Mouse (Mus musculus) heart, postnatal 0 days (tissue): ENCODE data around the gene Pgp. TPM values are rescaled to one million over a fixed set of nuclear protein-coding genes. Genes with fewer than 3 reads are reported as not detected.
"Not testable (repeated sequence)": the region's sequence is repeated elsewhere in the genome, so short reads cannot be mapped to it uniquely, and the experiment has no call there.

ENCODE experiments used
- ATAC-seq: fragments of 200-750 bp; cut with Nextera tagmentation; 2 replicates; pipeline ENCODE4 v1.8.0; 2017; ENCODE audit warnings: low read depth, moderate number of reproducible peaks, moderate library complexity; ENCODE audit not compliant: insufficient read depth
- DNase-seq: peaks from one replicate; pipeline ENCODE4 v3.0.0-alpha.2; 2016; ENCODE audit warnings: low spot score
- H3K27ac ChIP-seq: fragments of 300-500 bp; sonication (generic); 2 replicates; pipeline ENCODE4 v1.5.1; 2014; ENCODE audit warnings: low read depth, mild to moderate bottlenecking
- H3K27me3 ChIP-seq: fragments of 300-500 bp; sonication (generic); 2 replicates; pipeline ENCODE4 v1.6.1; 2014; ENCODE audit warnings: low read length, mixed read lengths; ENCODE audit not compliant: control insufficient read depth, insufficient read depth
- H3K36me3 ChIP-seq: fragments of 300-500 bp; sonication (generic); replicated peaks from 2 replicates; pipeline ENCODE4 v1.6.1; 2014; ENCODE audit warnings: low read length, mixed read lengths; ENCODE audit not compliant: control insufficient read depth, insufficient read depth
- H3K4me1 ChIP-seq: fragments of 300-500 bp; sonication (generic); 2 replicates; pipeline ENCODE4 v1.6.1; 2014; ENCODE audit warnings: antibody characterized with exemption; ENCODE audit not compliant: control insufficient read depth, insufficient read depth
- H3K4me2 ChIP-seq: fragments of 300-500 bp; sonication (generic); 2 replicates; pipeline ENCODE4 v1.6.1; 2014; ENCODE audit warnings: low read depth, mild to moderate bottlenecking, low read length, moderate library complexity
- H3K4me3 ChIP-seq: fragments of 300-500 bp; sonication (generic); 2 replicates; pipeline ENCODE4 v1.5.1; 2014; ENCODE audit warnings: low read depth, low read length
- H3K9ac ChIP-seq: fragments of 300-500 bp; sonication (generic); replicated peaks from 2 replicates; pipeline ENCODE4 v1.6.1; 2014; ENCODE audit warnings: low read depth, low read length, mixed read lengths
- H3K9me3 ChIP-seq: fragments of 300-500 bp; sonication (generic); replicated peaks from 2 replicates; pipeline ENCODE4 v1.6.1; 2016; ENCODE audit warnings: low read length; ENCODE audit not compliant: control insufficient read depth
- CTCF ChIP-seq: IDR thresholded peaks from 2 replicates; pipeline ENCODE4 v1.5.1; 2016; ENCODE audit warnings: antibody characterized with exemption, control low read depth, low read depth
- EP300 ChIP-seq: IDR thresholded peaks from 2 replicates; pipeline ENCODE4 v1.6.1; 2016; ENCODE audit warnings: antibody characterized with exemption, low read depth
- WGBS: fragments of 180-500 bp; shearing (Covaris S2); extraction: QIAGEN DNeasy Blood & Tissue Kit; methylation state at CpG from one replicate; pipeline ENCODE4 v1.1.7; 2014; 5-methylcytosine and 5-hydroxymethylcytosine counted together
- polyA plus RNA-seq: library from polyadenylated mRNA; unstranded; fragments of >200 nt; fragmentation: Nextera tagmentation; extraction: Ambion mirVana; gene quantifications from 2 replicates; pipeline ENCODE4 v1.2.1, GENCODE M21; 2015
- total RNA-seq: library from RNA; depleted of rRNA; stranded (reverse); fragments of >200 nt; gene quantifications from 2 replicates; pipeline ENCODE4 v1.2.3, GENCODE M21; 2014; ENCODE audit warnings: low replicate concordance

Gene Pgp
- total and polyA plus RNA-seq, 2 experiments from 2014 or later: 62.3 to 70.6 TPM

GRCm38 (mm10) chr17:24451220-24451619, 19.0 kb upstream of the Pgp start:
- Histone ChIP-seq H3K4me1 (peaks cover 18% of the 10 kb centered on the region), H3K9me3 (no peaks in the 10 kb centered on the region), H3K36me3 (peaks cover 51% of the 10 kb centered on the region), H3K27me3 (no peaks in the 10 kb centered on the region), H3K4me3 (no peak overlapping the region), H3K27ac (no peak overlapping the region), H3K9ac (no peak overlapping the region), H3K4me2 (no peak overlapping the region)
- DNase-seq: no peak
- no peak for TF ChIP-seq CTCF
- no peak for TF ChIP-seq EP300
- 91% methylated on average over 6 of the region's 6 CpGs for WGBS
- no peak for ATAC-seq

- DNase-seq (no peak), ATAC-seq (no peak)
- peaks cover 18% of the 10 kb centered on the region for H3K4me1 ChIP-seq
- no peaks in the 10 kb centered on the region for H3K9me3 ChIP-seq
- no peaks in the 10 kb centered on the region for H3K27me3 ChIP-seq
- WGBS: 87% methylated on average over 2 of the region's 2 CpGs
- H3K4me3 ChIP-seq: no peak overlapping the region
- H3K27ac ChIP-seq: no peak overlapping the region
- H3K36me3 ChIP-seq: peaks cover 30% of the 10 kb centered on the region
- H3K9ac ChIP-seq: no peak overlapping the region
- TF ChIP-seq CTCF (no peak), EP300 (no peak)
- H3K4me2 ChIP-seq: 0 out of 2 replicates have a peak overlapping the region, but pooled peaks have one; percentile 69
Measured at GRCm38 (mm10) chr17:24453372-24453771, 16.8 kb upstream of the Pgp start.

DNA sequence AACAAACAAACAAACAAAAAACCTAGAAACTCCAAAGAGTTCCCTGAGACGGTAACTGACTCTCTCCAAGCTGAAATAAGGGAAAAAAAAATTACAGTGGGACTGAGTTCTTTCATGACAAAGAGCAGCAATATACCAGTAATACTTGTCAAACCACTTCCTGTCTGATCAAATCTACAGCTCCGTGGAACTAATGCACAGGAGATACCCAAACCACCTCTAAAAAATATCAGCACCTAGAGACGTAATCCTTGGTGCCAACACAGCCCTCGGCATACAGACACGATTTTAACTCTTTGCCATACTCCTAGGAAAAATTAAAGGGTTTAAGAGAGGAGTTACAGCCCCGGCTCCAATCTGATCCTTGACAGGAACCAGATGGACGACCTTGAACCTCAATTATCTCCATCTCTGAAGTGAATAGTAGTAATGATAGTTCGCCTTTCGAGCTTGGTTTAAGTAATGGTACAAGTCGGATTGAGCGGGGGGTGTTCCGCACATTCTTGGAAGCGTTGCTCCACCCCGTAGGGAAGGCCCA, 15.9 kb upstream of the Pgp start:
- peaks cover 21% of the 10 kb centered on the region for H3K36me3 ChIP-seq
- H3K27ac ChIP-seq: peak overlapping the region; percentile 97
- peak overlapping the region; percentile 69 for H3K4me2 ChIP-seq
- peak overlapping the region; percentile 93 for H3K9ac ChIP-seq
- H3K9me3 ChIP-seq: no peaks in the 10 kb centered on the region
- no peak for ATAC-seq
- no peaks in the 10 kb centered on the region for H3K27me3 ChIP-seq
- WGBS: 4% methylated on average over 14 of the region's 14 CpGs
- no peak for DNase-seq
- H3K4me3 ChIP-seq: peak overlapping the region; percentile 85
- TF ChIP-seq CTCF (no peak), EP300 (no peak)
- peaks cover 18% of the 10 kb centered on the region for H3K4me1 ChIP-seq

DNA sequence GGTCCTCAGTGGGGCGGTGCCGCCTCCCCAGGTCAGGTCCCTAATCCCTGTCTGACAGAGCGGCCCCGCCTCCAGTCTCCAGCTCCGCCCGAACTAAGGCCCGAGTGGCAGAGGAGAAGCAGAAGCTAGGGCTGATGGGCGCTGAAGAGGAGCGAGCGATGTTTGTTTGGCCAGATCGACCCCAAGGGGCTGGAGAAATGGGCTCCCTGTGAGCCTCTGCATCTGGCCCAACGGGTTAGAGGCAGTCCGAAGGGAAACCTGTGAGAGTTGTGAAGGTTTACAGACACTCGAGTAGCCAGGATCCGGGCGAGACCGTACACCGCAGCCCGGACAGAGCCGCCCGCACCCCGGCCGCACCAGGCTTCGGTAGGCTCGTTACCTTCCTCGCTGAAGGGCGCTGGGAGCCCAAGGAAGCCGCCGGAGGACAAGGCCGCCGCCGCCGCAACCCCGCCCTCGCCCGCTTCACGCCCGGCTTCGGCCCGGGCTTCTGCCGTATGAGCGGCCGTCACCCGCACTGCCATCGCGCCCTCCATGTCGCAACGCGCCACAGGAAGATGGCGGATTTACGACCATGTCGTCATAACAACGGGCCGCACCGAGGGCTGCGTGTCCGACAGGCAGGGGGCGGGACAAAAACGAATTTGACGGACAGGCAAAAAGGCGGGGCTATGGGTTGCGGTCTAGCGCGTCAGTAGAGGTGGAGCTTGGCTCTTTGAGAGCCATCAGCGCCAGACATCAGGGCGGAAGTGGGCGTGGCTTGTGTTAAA, 15.3 kb upstream of the Pgp start:
- peak overlapping the region; percentile 93 for H3K9ac ChIP-seq
- peaks cover 18% of the 10 kb centered on the region for H3K4me1 ChIP-seq
- H3K36me3 ChIP-seq: peaks cover 15% of the 10 kb centered on the region
- H3K27me3 ChIP-seq: no peaks in the 10 kb centered on the region
- no peaks in the 10 kb centered on the region for H3K9me3 ChIP-seq
- TF ChIP-seq EP300 (no peak; the same call in 1 of the 2 replicates), CTCF (peak; percentile 29)
- peak overlapping the region; percentile 69 for H3K4me2 ChIP-seq
- DNase-seq (peak; percentile 99), ATAC-seq (peak; percentile 94)
- peak overlapping the region; percentile 97 for H3K27ac ChIP-seq
- H3K4me3 ChIP-seq: peak overlapping the region; percentile 85
- under 1% methylated on average over 64 of the region's 67 CpGs for WGBS

DNA sequence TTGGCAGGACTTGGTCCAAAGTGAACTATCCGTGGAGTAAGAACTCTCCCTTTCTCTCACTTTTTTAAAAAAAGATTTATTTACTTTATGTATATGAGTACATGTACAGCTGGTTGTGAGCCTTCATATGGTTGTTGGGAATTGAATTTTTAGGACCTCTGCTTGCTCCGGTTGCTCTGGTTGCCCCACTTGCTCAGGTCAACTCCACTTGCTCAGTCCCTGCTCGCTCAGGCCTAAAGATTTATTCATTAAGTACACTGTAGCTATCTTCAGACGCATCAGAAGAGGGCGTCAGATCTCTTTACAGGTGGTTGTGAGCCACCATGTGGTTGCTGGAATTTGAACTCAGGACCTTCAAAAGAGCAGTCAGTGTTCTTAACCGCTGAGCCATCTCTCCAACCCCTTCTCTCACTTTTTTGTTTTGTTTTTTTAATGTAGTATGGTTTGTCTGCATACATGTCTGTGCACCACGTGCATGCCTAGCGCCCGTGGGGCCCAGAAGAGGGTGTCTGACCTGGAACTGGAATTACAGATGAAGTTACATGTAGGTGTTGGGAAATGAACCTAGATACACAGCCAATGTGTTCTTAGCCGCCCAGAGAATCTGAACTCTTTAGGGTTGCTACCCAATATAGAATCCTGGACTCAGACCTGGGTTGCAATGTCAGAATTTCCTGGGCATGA, 14.5 kb upstream of the Pgp start:
- 53% methylated on average over 10 of the region's 10 CpGs for WGBS
- H3K4me1 ChIP-seq: peaks cover 18% of the 10 kb centered on the region
- not testable (repeated sequence) for ATAC-seq, H3K9me3 ChIP-seq, H3K9ac ChIP-seq, H3K27me3 ChIP-seq, DNase-seq, H3K36me3 ChIP-seq
- H3K4me3 ChIP-seq: 0 out of 2 replicates have a peak overlapping the region, but pooled peaks have one; percentile 85
- peak overlapping the region; percentile 31; the same call in 1 of the 2 replicates for H3K4me2 ChIP-seq
- peak overlapping the region; percentile 49 for H3K27ac ChIP-seq
